Mouse (Mus musculus) heart, adult 2 months (tissue): ENCODE measurements around the gene Bmp7.

Source experiments
- CTCF ChIP-seq: fragments of 200-600 bp; IDR thresholded peaks from 2 replicates; pipeline ENCODE4 v1.8.1; 2022; ENCODE audit warnings: antibody characterized with exemption, mild to moderate bottlenecking, moderate library complexity
- EP300 ChIP-seq: fragments of 200-500 bp; IDR thresholded peaks from 2 replicates; pipeline ENCODE4 v1.6.1; 2011; ENCODE audit warnings: low read depth, low read length, control low read depth; ENCODE audit not compliant: insufficient read depth
- POLR2A ChIP-seq: fragments of 200-500 bp; IDR thresholded peaks from 2 replicates; pipeline ENCODE4 v1.6.1; 2011; ENCODE audit warnings: mild to moderate bottlenecking, low read depth, low read length, control low read depth; ENCODE audit not compliant: insufficient read depth

GRCm38 (mm10) chr2:172860104-172860503, 80.0 kb downstream of the Bmp7 start:
- TF ChIP-seq CTCF: no peak
- no peak for TF ChIP-seq POLR2A
- TF ChIP-seq EP300: no peak
